Comparison of ENCODE assay signal across 10 mouse cellular contexts in the genomic region with DNA sequence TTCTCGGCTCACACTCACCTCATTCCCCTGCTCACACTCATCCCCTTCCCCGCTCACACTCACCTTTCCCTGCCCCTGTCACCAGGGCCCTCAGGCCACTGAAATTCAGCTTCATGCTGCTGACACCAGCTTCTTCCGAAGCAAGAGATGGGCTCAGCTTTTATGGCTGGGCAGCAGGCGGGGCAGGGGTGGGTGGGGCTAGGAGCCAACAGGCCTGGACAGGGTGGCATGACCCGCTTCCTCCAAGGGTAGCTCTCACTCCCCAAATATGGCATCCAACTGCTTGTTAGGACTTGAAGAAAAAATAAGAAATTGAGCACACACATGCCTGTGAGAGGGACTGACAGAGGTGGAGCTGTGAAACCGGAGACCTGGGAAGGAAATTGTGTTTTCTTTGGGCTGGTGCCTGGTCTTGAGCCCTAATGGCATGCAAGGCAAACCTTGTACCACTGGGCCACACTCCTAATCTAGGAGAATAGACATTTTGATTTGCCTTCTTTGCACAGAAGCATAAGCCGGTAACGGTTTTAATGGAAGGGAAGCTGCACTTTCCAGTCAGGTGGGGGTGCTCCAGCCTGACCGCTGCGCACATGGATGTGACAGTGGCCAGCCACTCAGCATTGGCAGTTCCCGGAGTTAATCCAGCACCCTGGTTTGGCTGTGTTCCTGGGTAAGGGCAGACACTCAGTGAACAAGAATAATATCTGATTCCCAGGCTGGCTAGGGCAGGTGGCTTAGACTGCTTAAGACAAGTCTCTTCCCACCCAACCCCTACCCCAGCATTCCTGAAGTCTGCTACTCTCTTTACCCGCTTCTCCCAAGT. TPM values are rescaled to one million over a fixed set of nuclear protein-coding genes. Genes with fewer than 3 reads are reported as not detected.
A peak's percentile ranks its signal among the peaks of the same experiment; 100 is the strongest.
DNase-seq lines count a peak whose midpoint lies in the region; ATAC-seq lines count a peak whose summit lies in the region.
"Had no signal": no experiment of that assay in that cellular context is flagged by ENCODE, and none has a peak within 500 bp of the region (broad histone marks: within the 10 kb centered on the region; RNA-seq: fewer than 3 reads in every experiment).

A gene (minus strand): TSS at position 257 of the 823 bp plus-strand sequence.

- no peak within 1 kb of the TSS for H3K4me3 ChIP-seq in forebrain, embryonic 14.5 days (ENCODE audit: low read depth, low read length)
- H3K4me3 ChIP-seq: left cerebral cortex, adult 2 months had no signal

- H3K27me3 ChIP-seq in forebrain, embryonic 14.5 days (replicated peaks; ENCODE audit: control insufficient read depth, insufficient read depth, low read length) = no peaks in the 10 kb centered on the region

- no peak within 1 kb of the TSS for H3K4me2 ChIP-seq in forebrain, embryonic 14.5 days (ENCODE audit: low read length)

- peak; percentile 36 for DNase-seq in urinary bladder, adult 2 months (ENCODE audit: low spot score)
- DNase-seq in urinary bladder, postnatal 25 days (ENCODE audit: low spot score) = no peak
- no peak for DNase-seq in gonadal fat pad, adult 2 months (ENCODE audit: low read depth)
- peak; percentile 77 to 86 for DNase-seq in lung, adult 18-20 months
- DNase-seq in urinary bladder, postnatal 36 days (ENCODE audit: low spot score in 2 of 2) = peak; percentile 56 to 65
- no peak for DNase-seq in retina, postnatal 1 day
- no peak for DNase-seq in left cerebral cortex, adult 9 months (ENCODE audit: low spot score in 2 of 2)
- no peak for DNase-seq in forebrain, embryonic 14.5 days (ENCODE audit: low spot score)
- DNase-seq: cerebellum, postnatal 10 days had no signal

- H3K9ac ChIP-seq in forebrain, embryonic 14.5 days (ENCODE audit: low read length) = no peak within 1 kb of the TSS

- no peak within 1 kb of the TSS for H3K27ac ChIP-seq in forebrain, embryonic 14.5 days (ENCODE audit: low read depth, low read length)
- H3K27ac ChIP-seq: left cerebral cortex, adult 2 months had no signal

- H3K4me1 ChIP-seq in forebrain, embryonic 14.5 days (ENCODE audit: control insufficient read depth, insufficient read depth, low read length) = no peaks in the 10 kb centered on the region; the same call in 1 of the 2 replicates

- 82% methylated on average over 12 of the region's 12 CpGs for WGBS in forebrain, embryonic 14.5 days

- ATAC-seq in forebrain, embryonic 14.5 days = no peak

- H3K36me3 ChIP-seq in forebrain, embryonic 14.5 days (ENCODE audit: control insufficient read depth, insufficient read depth, low read length) = no peaks in the 10 kb centered on the region

- H3K9me3 ChIP-seq in forebrain, embryonic 14.5 days (replicated peaks; ENCODE audit: control insufficient read depth, low read length) = no peaks in the 10 kb centered on the region

RNA-seq across cellular contexts. Expression of the gene that starts here (rescaled TPM):
- 349 and 361 TPM in 2 replicates for polyA plus RNA-seq in urinary bladder, adult 2 months (2012; rRNA removed)
- 121 and 130 TPM in 2 replicates for polyA plus RNA-seq in gonadal fat pad, adult 2 months (2012; rRNA removed)
- 0.98 and 1.1 TPM in 2 replicates for polyA plus RNA-seq in forebrain, embryonic 14.5 days (2014; fragmentation: Nextera tagmentation; extraction: Ambion mirVana)

Comparison
In these comparisons a context has a peak if more than half of its experiments do, and no peak if none do; other contexts are left out.
1. RNA of the gene that starts here (polyA plus RNA-seq): 349 to 361 TPM in urinary bladder, adult 2 months and 121 to 130 TPM in gonadal fat pad, adult 2 months; 0.98 to 1.1 TPM in forebrain, embryonic 14.5 days; every median in the first group is over 10 times any median in the second.
2. DNase-seq: peak in urinary bladder, adult 2 months (single experiment), lung, adult 18-20 months (2 of 2) and urinary bladder, postnatal 36 days (2 of 2); none in urinary bladder, postnatal 25 days (single experiment), gonadal fat pad, adult 2 months (single experiment), retina, postnatal 1 day (single experiment), left cerebral cortex, adult 9 months (0 of 2) and forebrain, embryonic 14.5 days (single experiment).